Mouse (Mus musculus) cerebellum, postnatal 36 days (tissue): ENCODE data around the gene Myo1f.
A peak's percentile ranks its signal among the peaks of the same experiment; 100 is the strongest.

ENCODE experiments used
- DNase-seq, 2 experiments: peaks; one replicate each; pipeline ENCODE4 v3.0.0; 2021 to 2022; ENCODE audit warnings: mixed read lengths in 2 of 2

The Myo1f gene

GRCm38 (mm10) chr17:33555223-33555855 lies at the start of gene Myo1f:
Gene Myo1f (plus strand): TSS chr17:33555707.
- DNase-seq: no peak

GRCm38 (mm10) chr17:33508386-33508785 lies 47.1 kb upstream of the Myo1f start:
- no peak for DNase-seq

- no peak for DNase-seq
These were observed 45.3 kb upstream of the Myo1f start for GRCm38 (mm10) chr17:33510172-33510571.

- DNase-seq: no peak
These were observed 42.8 kb upstream of the Myo1f start for GRCm38 (mm10) chr17:33512441-33513415.

GRCm38 (mm10) chr17:33513874-33514273 lies 41.6 kb upstream of the Myo1f start:
- no peak for DNase-seq

GRCm38 (mm10) chr17:33520366-33520765 lies 35.1 kb upstream of the Myo1f start:
- no peak for DNase-seq

GRCm38 (mm10) chr17:33523431-33523917 lies 32.0 kb upstream of the Myo1f start:
- no peak for DNase-seq

GRCm38 (mm10) chr17:33523918-33524755 lies 31.4 kb upstream of the Myo1f start, which contains the start of gene Adamts10:
Gene Adamts10 (plus strand): TSS chr17:33524204.
- DNase-seq: peak; percentile 75 to 80

GRCm38 (mm10) chr17:33524806-33525373 lies 30.6 kb upstream of the Myo1f start:
- no peak for DNase-seq

- no peak for DNase-seq
These were observed 29.0 kb upstream of the Myo1f start for GRCm38 (mm10) chr17:33526506-33526905.

GRCm38 (mm10) chr17:33539106-33539675 lies 16.3 kb upstream of the Myo1f start:
- peak; percentile 71 to 79 for DNase-seq

GRCm38 (mm10) chr17:33539878-33540277 lies 15.6 kb upstream of the Myo1f start:
- peak; percentile 42 to 51 for DNase-seq

GRCm38 (mm10) chr17:33549212-33549611 lies 6.3 kb upstream of the Myo1f start:
- DNase-seq: peak; percentile 90 to 93

GRCm38 (mm10) chr17:33550388-33550787 lies 5.1 kb upstream of the Myo1f start:
- peak in 1 of 2 experiments; percentile 35 for DNase-seq

GRCm38 (mm10) chr17:33552113-33552512 lies 3.4 kb upstream of the Myo1f start:
- no peak for DNase-seq

GRCm38 (mm10) chr17:33552964-33553363 lies 2.5 kb upstream of the Myo1f start:
- DNase-seq: peak in 1 of 2 experiments; percentile 38

GRCm38 (mm10) chr17:33554536-33554935 lies 971 bp upstream of the Myo1f start:
- no peak for DNase-seq

- DNase-seq: no peak
These were observed 2.4 kb downstream of the Myo1f start for GRCm38 (mm10) chr17:33557922-33558321.

GRCm38 (mm10) chr17:33563527-33564076 lies 8.1 kb downstream of the Myo1f start:
- DNase-seq: no peak

- no peak for DNase-seq
These were observed 9.1 kb downstream of the Myo1f start for GRCm38 (mm10) chr17:33564599-33564998.

- no peak for DNase-seq
These were observed 10.7 kb downstream of the Myo1f start for GRCm38 (mm10) chr17:33566182-33566581.

GRCm38 (mm10) chr17:33584061-33584460 lies 28.6 kb downstream of the Myo1f start:
- no peak for DNase-seq
